Mouse (Mus musculus) erythroblast, embryonic 14.5 days (primary cell): ENCODE measurements around the gene Magi2. TPM values are rescaled to one million over a fixed set of nuclear protein-coding genes. Genes with fewer than 3 reads are reported as not detected.

Experiments used
- H3K27me3 ChIP-seq: 2 replicates; pipeline ENCODE4 v1.6.1; 2012; ENCODE audit warnings: inconsistent platforms; ENCODE audit not compliant: control insufficient read depth
- H3K36me3 ChIP-seq: 2 replicates; pipeline ENCODE4 v1.6.1; 2012; ENCODE audit warnings: mild to moderate bottlenecking, inconsistent platforms; ENCODE audit not compliant: control insufficient read depth
- H3K4me1 ChIP-seq: 2 replicates; pipeline ENCODE4 v1.6.1; 2012; ENCODE audit warnings: inconsistent platforms; ENCODE audit not compliant: control insufficient read depth
- H3K4me3 ChIP-seq: replicated peaks from 2 replicates; pipeline ENCODE3; 2012; ENCODE audit warnings: moderate library complexity, mild to moderate bottlenecking, inconsistent platforms
- H3K9me3 ChIP-seq: 2 replicates; pipeline ENCODE4 v1.6.1; 2012; ENCODE audit warnings: low read length, inconsistent platforms, mixed read lengths; ENCODE audit not compliant: control insufficient read depth
- GATA1 ChIP-seq: IDR thresholded peaks from 2 replicates; pipeline ENCODE4 v1.6.1; 2012; ENCODE audit warnings: low read length, inconsistent platforms, mixed read lengths
- TAL1 ChIP-seq: IDR thresholded peaks from 3 replicates; pipeline ENCODE4 v1.6.1; 2012; ENCODE audit warnings: low read length, inconsistent platforms, mixed read lengths
- polyA plus RNA-seq: library from polyadenylated mRNA; stranded (reverse); fragments of >175 nt; gene quantifications from 2 replicates; pipeline ENCODE4 v1.2.3, GENCODE M21; 2012

Gene Magi2
- polyA plus RNA-seq, 1 experiment, result not detected

DNA sequence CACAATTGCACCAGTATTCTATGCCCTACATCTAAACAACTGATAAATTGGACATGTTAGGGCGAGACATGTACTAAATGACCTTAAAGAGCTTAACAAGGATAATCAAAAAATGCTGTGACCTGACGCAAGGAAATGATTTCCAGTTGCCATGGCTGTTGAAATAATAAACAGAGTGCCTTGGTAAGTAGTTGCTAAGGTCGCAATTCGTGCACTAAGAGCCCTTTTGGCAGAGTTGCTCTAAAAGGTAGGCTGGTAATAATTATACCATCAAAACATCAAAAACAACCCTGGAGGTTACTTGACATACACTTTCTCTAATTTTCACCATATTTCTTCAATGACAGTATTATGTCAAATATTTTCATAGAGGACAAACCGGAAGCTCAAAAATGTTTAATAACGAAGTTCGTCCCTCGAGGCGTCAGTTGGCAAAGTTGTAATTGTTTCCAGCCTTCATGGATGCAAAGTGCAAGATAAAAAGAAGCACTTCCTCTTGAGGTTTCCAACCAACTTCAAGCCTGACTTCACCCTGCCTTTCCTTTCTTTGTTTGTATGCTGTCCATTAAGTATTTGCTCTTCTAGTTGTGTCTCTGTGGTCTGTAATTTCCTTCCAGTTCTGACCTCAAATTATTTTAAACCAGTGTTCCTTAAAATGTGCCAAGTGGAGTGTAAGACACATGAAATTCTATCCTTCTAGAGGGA lies 853.9 kb downstream of the Magi2 start:
- TF ChIP-seq TAL1, result no peak
- TF ChIP-seq GATA1, result no peak
- Histone ChIP-seq H3K9me3 (no peaks in the 10 kb centered on the region), H3K27me3 (no peaks in the 10 kb centered on the region), H3K4me3 (no peak overlapping the region), H3K36me3 (no peaks in the 10 kb centered on the region), H3K4me1 (no peaks in the 10 kb centered on the region)

DNA sequence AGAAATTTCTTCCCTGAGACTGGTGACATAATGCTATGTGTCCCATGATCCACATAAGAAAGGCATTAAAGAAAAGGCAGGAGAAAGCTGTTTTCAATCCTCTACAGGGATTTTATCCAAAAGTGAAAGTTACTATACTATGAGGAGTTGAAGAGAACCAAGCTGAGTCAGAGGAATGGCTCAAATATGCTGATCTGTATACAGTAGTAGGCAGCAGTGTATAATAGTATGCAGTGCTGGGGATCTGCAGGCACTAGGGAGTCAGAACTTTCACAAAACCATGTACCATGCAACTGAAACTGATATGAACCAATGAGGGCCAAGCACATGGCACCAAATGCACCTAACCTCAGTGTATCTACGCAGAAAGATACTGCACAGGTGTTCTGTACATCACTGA lies 855.5 kb downstream of the Magi2 start:
- Histone ChIP-seq H3K9me3 (no peaks in the 10 kb centered on the region), H3K4me1 (no peaks in the 10 kb centered on the region), H3K4me3 (no peak overlapping the region), H3K36me3 (no peaks in the 10 kb centered on the region), H3K27me3 (no peaks in the 10 kb centered on the region)
- no peak for TF ChIP-seq GATA1
- no peak for TF ChIP-seq TAL1

DNA sequence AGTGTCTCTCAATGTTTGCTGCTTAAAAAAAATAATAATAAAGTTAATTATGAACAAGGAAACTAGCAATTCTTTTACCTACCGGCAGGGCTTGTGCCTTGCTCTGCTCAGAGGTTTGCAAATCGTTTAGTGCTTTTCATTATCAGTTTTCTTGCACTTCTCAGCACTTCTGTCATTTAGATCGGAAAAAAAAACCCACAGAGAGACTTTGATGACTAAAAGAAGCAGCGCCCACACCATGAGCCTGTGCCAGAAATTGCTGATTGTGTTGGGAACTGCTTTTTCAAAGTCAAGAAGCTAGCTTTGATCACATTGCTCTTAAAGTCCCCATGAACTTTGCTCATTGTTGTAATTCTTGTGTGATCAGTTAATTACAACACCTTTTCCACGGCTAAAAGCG lies 860.2 kb downstream of the Magi2 start:
- no peak overlapping the region for H3K4me3 ChIP-seq
- H3K4me1 ChIP-seq, result no peaks in the 10 kb centered on the region
- H3K36me3 ChIP-seq, result no peaks in the 10 kb centered on the region
- H3K9me3 ChIP-seq, result peaks cover 3% of the 10 kb centered on the region
- H3K27me3 ChIP-seq, result no peaks in the 10 kb centered on the region
- no peak for TF ChIP-seq GATA1

DNA sequence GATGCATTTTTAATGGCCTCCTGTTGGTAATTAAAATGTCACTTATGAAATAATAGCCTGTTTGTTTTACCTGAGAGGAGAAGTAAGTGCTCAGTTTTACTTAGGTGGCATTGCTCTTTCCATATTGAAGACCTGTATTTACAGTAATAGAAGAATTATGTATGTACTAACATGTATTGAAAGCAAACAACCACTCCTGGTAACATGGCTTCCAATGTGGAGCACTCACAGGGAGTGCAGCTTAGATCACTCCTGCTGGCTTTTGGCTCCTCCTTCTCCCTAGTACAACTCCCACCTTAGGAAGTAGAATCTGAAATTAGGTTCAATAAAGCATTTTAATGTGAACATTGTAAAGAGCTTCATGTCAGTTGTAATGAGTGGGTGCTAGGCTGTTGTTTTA lies 877.0 kb downstream of the Magi2 start:
- Histone ChIP-seq H3K4me1 (no peaks in the 10 kb centered on the region), H3K36me3 (no peaks in the 10 kb centered on the region), H3K9me3 (no peaks in the 10 kb centered on the region), H3K4me3 (no peak overlapping the region), H3K27me3 (no peaks in the 10 kb centered on the region)
- no peak for TF ChIP-seq TAL1
- no peak for TF ChIP-seq GATA1

DNA sequence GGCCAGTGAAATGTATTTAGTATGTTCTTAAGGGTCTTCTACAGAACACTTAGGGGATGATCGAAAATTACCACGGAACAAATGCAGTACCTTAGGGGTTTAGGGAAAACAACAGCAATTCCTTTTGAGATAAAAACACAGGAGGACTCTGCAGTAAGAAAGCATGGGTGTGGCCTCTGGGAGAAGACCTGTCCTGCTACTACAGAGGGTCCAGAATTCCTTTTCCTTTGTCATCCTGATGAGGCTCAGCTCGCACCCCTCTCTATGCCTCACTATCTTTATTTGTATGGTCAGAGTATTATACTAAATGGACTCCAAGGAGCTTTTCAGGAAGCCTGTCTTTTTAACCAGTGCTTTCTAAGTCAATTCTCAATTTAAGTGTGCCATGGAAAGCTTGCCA lies 877.7 kb downstream of the Magi2 start:
- Histone ChIP-seq H3K4me1 (no peaks in the 10 kb centered on the region), H3K4me3 (no peak overlapping the region), H3K9me3 (no peaks in the 10 kb centered on the region), H3K36me3 (no peaks in the 10 kb centered on the region), H3K27me3 (no peaks in the 10 kb centered on the region)
- TF ChIP-seq GATA1 (no peak), TAL1 (no peak)

DNA sequence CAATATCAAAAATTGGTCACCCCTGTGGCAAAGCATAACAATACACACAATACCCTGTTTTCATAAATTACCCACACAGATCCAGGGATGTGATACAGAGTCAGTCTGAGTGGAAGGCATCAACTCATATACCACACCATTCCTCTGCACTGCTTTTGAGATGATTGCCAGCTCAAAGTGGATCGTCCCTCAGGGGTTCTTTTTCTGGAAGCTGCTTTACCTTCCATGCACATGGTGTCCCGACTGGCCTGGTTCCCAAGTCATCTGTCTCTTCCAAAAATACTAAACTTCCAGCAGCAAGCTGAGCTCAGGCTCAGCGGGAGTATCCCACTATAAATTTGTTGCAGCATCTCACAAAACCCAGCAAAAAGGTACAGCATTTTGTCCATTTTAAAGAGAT lies 882.7 kb downstream of the Magi2 start:
- Histone ChIP-seq H3K9me3 (no peaks in the 10 kb centered on the region), H3K4me1 (no peaks in the 10 kb centered on the region), H3K36me3 (no peaks in the 10 kb centered on the region), H3K4me3 (no peak overlapping the region), H3K27me3 (no peaks in the 10 kb centered on the region)
- no peak for TF ChIP-seq GATA1
- no peak for TF ChIP-seq TAL1

DNA sequence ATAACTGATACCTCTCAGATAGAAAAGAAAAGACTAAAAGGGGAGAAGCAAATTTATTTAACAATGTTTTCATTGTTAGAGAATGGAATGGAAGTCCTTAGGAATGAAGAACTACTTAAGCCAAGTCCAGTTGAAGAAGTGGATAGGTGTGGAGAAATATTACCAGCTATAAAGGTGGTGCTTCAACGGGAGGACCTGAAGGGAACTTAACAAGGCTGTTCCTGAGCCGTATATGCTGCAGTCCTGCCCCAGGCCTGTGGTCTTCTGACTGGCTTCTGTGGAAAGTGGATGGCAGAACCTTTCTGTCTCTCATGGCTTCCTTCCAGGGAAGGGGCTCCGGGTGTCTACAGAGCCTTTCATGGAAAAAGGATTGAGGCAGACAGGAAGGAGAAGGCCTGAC lies 890.3 kb downstream of the Magi2 start:
- H3K36me3 ChIP-seq, result no peaks in the 10 kb centered on the region
- no peaks in the 10 kb centered on the region for H3K9me3 ChIP-seq
- TF ChIP-seq GATA1, result no peak
- H3K27me3 ChIP-seq, result no peaks in the 10 kb centered on the region
- H3K4me3 ChIP-seq, result no peak overlapping the region
- H3K4me1 ChIP-seq, result no peaks in the 10 kb centered on the region

DNA sequence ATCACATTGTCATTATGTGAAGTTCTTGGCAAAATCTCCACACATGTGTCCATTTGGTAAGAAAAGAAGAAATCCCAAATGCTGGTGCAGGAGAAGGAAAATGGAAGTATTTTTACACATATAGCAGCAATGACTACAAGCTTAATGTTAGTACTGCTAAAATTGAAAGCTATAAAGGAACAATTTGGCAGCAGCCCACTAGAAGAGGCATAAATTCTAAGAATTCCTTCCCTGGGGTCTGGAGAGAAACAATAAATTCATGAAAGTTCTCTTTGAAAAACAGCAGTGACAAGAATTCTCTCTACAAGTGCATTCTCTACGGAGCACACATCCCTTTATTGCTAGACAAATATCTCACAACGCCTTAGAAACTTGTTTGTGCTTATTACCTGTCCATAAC lies 913.4 kb downstream of the Magi2 start:
- Histone ChIP-seq H3K27me3 (no peaks in the 10 kb centered on the region), H3K36me3 (no peaks in the 10 kb centered on the region), H3K4me3 (no peak overlapping the region), H3K9me3 (no peaks in the 10 kb centered on the region), H3K4me1 (no peaks in the 10 kb centered on the region)
- TF ChIP-seq TAL1, result no peak
- TF ChIP-seq GATA1, result no peak

DNA sequence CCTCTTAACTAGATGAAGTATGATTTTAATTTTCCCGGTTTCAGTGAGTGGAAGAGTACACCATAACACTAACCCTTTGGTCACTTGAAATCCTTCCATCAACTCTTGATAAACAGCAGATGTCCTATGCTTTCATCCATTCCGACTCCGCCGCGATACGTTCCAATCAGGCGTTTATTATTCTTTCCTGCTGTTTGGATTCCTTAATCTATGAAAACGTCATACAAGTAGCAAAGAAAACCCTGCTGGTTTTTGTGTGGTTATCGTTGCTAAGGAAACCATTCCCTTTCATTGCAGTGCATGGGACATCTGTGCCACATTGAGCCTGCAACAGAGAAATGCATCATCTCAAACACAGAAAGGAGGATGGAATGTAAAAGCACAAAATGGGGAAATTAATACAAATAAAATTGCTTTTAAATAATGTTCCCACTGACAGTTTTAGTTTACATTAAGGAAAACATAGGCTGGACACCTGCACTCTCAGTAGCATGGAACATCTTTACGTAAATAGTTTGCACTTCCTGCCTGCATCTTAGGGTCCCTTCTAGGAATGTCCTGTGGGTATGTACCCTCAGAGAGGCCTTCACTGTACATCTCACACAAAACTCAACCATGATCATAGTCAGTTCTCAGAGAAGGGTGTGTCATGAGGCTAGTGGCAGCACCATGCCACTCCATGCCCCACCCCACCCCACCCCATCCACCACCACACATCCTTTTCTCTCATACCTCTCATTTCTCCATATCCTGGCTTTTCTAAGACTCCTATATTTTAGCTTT lies 914.0 kb downstream of the Magi2 start:
- Histone ChIP-seq H3K36me3 (no peaks in the 10 kb centered on the region), H3K4me1 (no peaks in the 10 kb centered on the region), H3K4me3 (no peak overlapping the region), H3K27me3 (no peaks in the 10 kb centered on the region), H3K9me3 (no peaks in the 10 kb centered on the region)
- TF ChIP-seq GATA1 (no peak), TAL1 (no peak)
